8 mouse cellular contexts compared by ENCODE assay signal in the genomic region with DNA sequence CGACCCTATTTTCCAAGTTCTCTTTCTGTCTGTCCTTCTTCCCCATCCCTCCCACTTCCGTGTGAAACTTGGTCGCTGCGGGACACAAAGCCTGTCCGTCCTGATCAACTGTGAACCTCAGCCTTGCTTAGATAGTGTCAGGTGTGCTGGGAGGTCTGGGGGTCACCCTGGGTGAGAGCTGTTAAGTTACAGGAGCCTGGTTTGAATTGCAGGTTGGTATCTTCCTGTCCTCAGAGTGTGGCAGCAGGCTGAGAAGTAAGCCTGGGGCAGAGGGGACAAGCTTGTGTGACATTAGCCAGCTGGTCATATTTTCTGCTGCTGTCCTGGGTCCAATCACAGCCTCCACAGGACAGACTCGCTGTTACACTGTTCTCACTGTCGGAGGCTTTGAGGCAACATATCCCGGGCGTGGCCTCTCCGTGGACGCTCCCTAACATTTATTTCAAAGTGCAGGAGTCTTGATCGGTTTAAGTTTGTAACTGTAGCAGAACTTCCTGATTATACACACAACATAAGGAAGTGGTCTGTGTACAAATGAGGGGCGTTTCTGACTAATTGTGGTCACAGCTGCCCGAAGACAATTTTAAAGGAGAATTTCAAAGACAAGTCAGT. TPM values are rescaled to one million over a fixed set of nuclear protein-coding genes. Genes with fewer than 3 reads are reported as not detected.
A peak's percentile ranks its signal among the peaks of the same experiment; 100 is the strongest.
DNase-seq lines count a peak whose midpoint lies in the region; ATAC-seq and TF ChIP-seq lines count a peak whose summit lies in the region.

No protein-coding gene starts in this region.

- ATAC-seq in liver, embryonic 12.5 days, result no peak

- TF ChIP-seq POLR2A in cortical plate, adult 2 months (IDR thresholded peaks at IDR 0.05; ENCODE audit: extremely low read depth, insufficient read depth, low read length), result no peak

- H3K27me3 ChIP-seq in liver, embryonic 12.5 days (replicated peaks), result no peaks in the 10 kb centered on the region

- peak overlapping the region; percentile 67 for H3K4me3 ChIP-seq in gastrocnemius, adult 2 months
- H3K4me3 ChIP-seq in cortical plate, adult 2 months (ENCODE audit: insufficient read depth, low read length), result peak overlapping the region; percentile 5
- H3K4me3 ChIP-seq in liver, embryonic 12.5 days, result peak overlapping the region; percentile 33

- 9% methylated on average over 14 of the region's 14 CpGs for WGBS in liver, embryonic 12.5 days (ENCODE audit: insufficient replicate concordance)

- no peak for TF ChIP-seq CTCF in gastrocnemius, adult 2 months (IDR thresholded peaks at IDR 0.05)
- no peak for TF ChIP-seq CTCF in cortical plate, adult 2 months (IDR thresholded peaks at IDR 0.05; ENCODE audit: extremely low read depth, insufficient read depth, low read length)

- H3K36me3 ChIP-seq in liver, embryonic 12.5 days, result peaks cover 4% of the 10 kb centered on the region; the same call in 1 of the 2 replicates

- peak overlapping the region; percentile 58 for H3K4me2 ChIP-seq in liver, embryonic 12.5 days

- H3K9ac ChIP-seq in liver, embryonic 12.5 days, result peak overlapping the region; percentile 54

- intact Hi-C loops in gastrocnemius, adult 2 months (cut with DNase I), result loop anchor here (2.0 kb wide), 1 partner anchor 36 kb away; no protein-coding TSS in a partner anchor
- intact Hi-C loops in heart, postnatal 10 days (cut with DNase I), result loop anchor here (2.0 kb wide), 1 partner anchor 16 kb away; no protein-coding TSS in a partner anchor

- no peaks in the 10 kb centered on the region for H3K9me3 ChIP-seq in liver, embryonic 12.5 days (replicated peaks)

- DNase-seq in gastrocnemius, adult 2 months, result peak; percentile 70
- DNase-seq in gastrocnemius, postnatal 10 days, result no peak
- DNase-seq in heart, postnatal 10 days, result peak; percentile 80 to 81
- peak; percentile 67 to 69 for DNase-seq in monocyte, adult 2 months (ENCODE audit: low read depth in 1 of 2, low spot score in 2 of 2)
- DNase-seq in adrenal gland, adult 2 months, result no peak
- no peak for DNase-seq in thymus, postnatal 0 days (ENCODE audit: low spot score)

- H3K27ac ChIP-seq in gastrocnemius, adult 2 months, result peak overlapping the region; percentile 95
- peak overlapping the region; percentile 49 for H3K27ac ChIP-seq in cortical plate, adult 2 months (ENCODE audit: insufficient read depth, low read length)
- H3K27ac ChIP-seq in liver, embryonic 12.5 days, result peak overlapping the region; percentile 52

- H3K4me1 ChIP-seq in cortical plate, adult 2 months (ENCODE audit: control insufficient read depth, insufficient read depth, low read length), result peaks cover 20% of the 10 kb centered on the region
- peaks cover 58% of the 10 kb centered on the region for H3K4me1 ChIP-seq in liver, embryonic 12.5 days

RNA-seq across cellular contexts. Expression of a gene that starts 17.3 kb away (rescaled TPM):
- total RNA-seq in gastrocnemius, adult 2 months (2021), result 100 to 1,000 TPM; 156 to 204 TPM
- 100 to 1,000 TPM; 203 to 207 TPM for total RNA-seq in gastrocnemius, postnatal 10 days (2021)
- 139 and 140 TPM in 2 replicates for polyA plus RNA-seq in cortical plate, adult 2 months (2012; rRNA removed)
- total RNA-seq in heart, postnatal 10 days (2021), result 100 to 1,000 TPM; 334 to 336 TPM
- polyA plus RNA-seq in liver, embryonic 12.5 days (2016; fragmentation: Nextera tagmentation; extraction: Ambion mirVana), result 10.3 and 11.0 TPM in 2 replicates
- 10 to 100 TPM; 67.8 to 83.7 TPM for total RNA-seq in adrenal gland, adult 2 months (2021)
- polyA plus RNA-seq in adrenal gland, adult 2 months (2012; rRNA removed), result 52.2 and 52.3 TPM in 2 replicates
- 17.0 and 22.6 TPM in 2 replicates for polyA plus RNA-seq in thymus, postnatal 0 days (2015; fragmentation: Nextera tagmentation; extraction: Ambion mirVana)

RNA-seq across cellular contexts. Expression of a gene that starts 37.6 kb away (rescaled TPM):
- total RNA-seq in gastrocnemius, adult 2 months (2021), result under 1 TPM; 0.11 to 0.36 TPM
- under 1 TPM; 0.80 to 0.97 TPM for total RNA-seq in gastrocnemius, postnatal 10 days (2021)
- 6.7 and 7.3 TPM in 2 replicates for polyA plus RNA-seq in cortical plate, adult 2 months (2012; rRNA removed)
- total RNA-seq in heart, postnatal 10 days (2021), result 1 to 10 TPM in 1 of 2 experiments, under 1 TPM in 1; 0.74 to 1.4 TPM
- 50.8 and 52.6 TPM in 2 replicates for polyA plus RNA-seq in liver, embryonic 12.5 days (2016; fragmentation: Nextera tagmentation; extraction: Ambion mirVana)
- 1 to 10 TPM; 1.5 to 2.0 TPM for total RNA-seq in adrenal gland, adult 2 months (2021)
- 2.3 and 6.0 TPM in 2 replicates for polyA plus RNA-seq in adrenal gland, adult 2 months (2012; rRNA removed)
- 55.5 and 65.0 TPM in 2 replicates for polyA plus RNA-seq in thymus, postnatal 0 days (2015; fragmentation: Nextera tagmentation; extraction: Ambion mirVana)

Comparison
In these comparisons a context has a peak if more than half of its experiments do, and no peak if none do; other contexts are left out.
1. DNase-seq: peak in gastrocnemius, adult 2 months (single experiment), heart, postnatal 10 days (2 of 2) and monocyte, adult 2 months (2 of 2); none in gastrocnemius, postnatal 10 days (single experiment), adrenal gland, adult 2 months (single experiment) and thymus, postnatal 0 days (single experiment).
2. H3K4me3 ChIP-seq: peak in every context shown above with its lines; median percentile 67 in gastrocnemius, adult 2 months; 33 in liver, embryonic 12.5 days; 5 in cortical plate, adult 2 months.
3. Peak in every context shown above with its lines, with median percentiles within 50 percentile points of each other: H3K27ac ChIP-seq.